Mouse (Mus musculus) ES-Bruce4 (cell line): ENCODE data around the gene Kif3a.

Source experiments
- CTCF ChIP-seq: IDR thresholded peaks from one replicate; pipeline ENCODE4 v1.8.1; 2011; ENCODE audit warnings: low read depth, low read length
- POLR2A ChIP-seq: IDR thresholded peaks from one replicate; pipeline ENCODE4 v1.8.1; 2011; ENCODE audit warnings: low read length; ENCODE audit not compliant: insufficient read depth

GRCm38 (mm10) chr11:53623573-53623972, 56.4 kb downstream of the Kif3a start:
- TF ChIP-seq POLR2A, result no peak
- no peak for TF ChIP-seq CTCF
